Mouse (Mus musculus) induced T-regulatory cell, adult 2 months (primary cell): Measurements from ENCODE around the gene Jarid2.

ENCODE experiments used
- DNase-seq: peaks from one replicate; pipeline ENCODE4 v3.0.0-alpha.2; 2012; ENCODE audit warnings: low read depth

The Jarid2 gene

GRCm38 (mm10) chr13:44839866-44840835 lies 110.9 kb downstream of the Jarid2 start:
- DNase-seq, result no peak

- DNase-seq, result no peak
Observed at GRCm38 (mm10) chr13:44851426-44851825, 122.2 kb downstream of the Jarid2 start.

- peak; percentile 19 for DNase-seq
Observed at GRCm38 (mm10) chr13:44852024-44852423, 122.8 kb downstream of the Jarid2 start.

- DNase-seq, result peak; percentile 46
Observed at GRCm38 (mm10) chr13:44865566-44865965, 136.3 kb downstream of the Jarid2 start.

- DNase-seq, result no peak
Observed at GRCm38 (mm10) chr13:44868037-44868650, 138.9 kb downstream of the Jarid2 start.

GRCm38 (mm10) chr13:44869418-44870119 lies 140.3 kb downstream of the Jarid2 start:
- peak; percentile 100 for DNase-seq

- DNase-seq, result no peak
Observed at GRCm38 (mm10) chr13:44876799-44877198, 147.5 kb downstream of the Jarid2 start.

- DNase-seq, result no peak
Observed at GRCm38 (mm10) chr13:44881001-44881400, 151.7 kb downstream of the Jarid2 start.

GRCm38 (mm10) chr13:44886221-44886620 lies 156.9 kb downstream of the Jarid2 start:
- DNase-seq, result no peak

GRCm38 (mm10) chr13:44890612-44891011 lies 161.3 kb downstream of the Jarid2 start:
- no peak for DNase-seq

GRCm38 (mm10) chr13:44891813-44892730 lies 162.8 kb downstream of the Jarid2 start:
- no peak for DNase-seq

GRCm38 (mm10) chr13:44896211-44896610 lies 166.9 kb downstream of the Jarid2 start:
- no peak for DNase-seq

- no peak for DNase-seq
Observed at GRCm38 (mm10) chr13:44902299-44902698, 173.0 kb downstream of the Jarid2 start.

- DNase-seq, result no peak
Observed at GRCm38 (mm10) chr13:44903416-44903815, 174.1 kb downstream of the Jarid2 start.

- no peak for DNase-seq
Observed at GRCm38 (mm10) chr13:44904271-44904670, 175.0 kb downstream of the Jarid2 start.

GRCm38 (mm10) chr13:44906141-44906540 lies 176.9 kb downstream of the Jarid2 start:
- no peak for DNase-seq

GRCm38 (mm10) chr13:44907702-44908101 lies 178.4 kb downstream of the Jarid2 start:
- DNase-seq, result no peak

GRCm38 (mm10) chr13:44908790-44909189 lies 179.5 kb downstream of the Jarid2 start:
- no peak for DNase-seq

- no peak for DNase-seq
Observed at GRCm38 (mm10) chr13:44912851-44913250, 183.6 kb downstream of the Jarid2 start.

- no peak for DNase-seq
Observed at GRCm38 (mm10) chr13:44913560-44913959, 184.3 kb downstream of the Jarid2 start.

- DNase-seq, result no peak
Observed at GRCm38 (mm10) chr13:44915382-44915781, 186.1 kb downstream of the Jarid2 start.
